Mouse (Mus musculus) lung, adult 2 months (tissue): ENCODE measurements around the gene Olfr654.

ENCODE experiments used
- CTCF ChIP-seq: fragments of 200-500 bp; IDR thresholded peaks from 2 replicates; pipeline ENCODE4 v1.5.1; 2011; ENCODE audit warnings: mild to moderate bottlenecking, low read length, control low read depth; ENCODE audit not compliant: insufficient read depth
- POLR2A ChIP-seq: fragments of 200-500 bp; IDR thresholded peaks from 2 replicates; pipeline ENCODE4 v1.6.1; 2011; ENCODE audit warnings: low read depth, mild to moderate bottlenecking, control low read depth, low read length, borderline replicate concordance; ENCODE audit errors: extremely low read depth

DNA sequence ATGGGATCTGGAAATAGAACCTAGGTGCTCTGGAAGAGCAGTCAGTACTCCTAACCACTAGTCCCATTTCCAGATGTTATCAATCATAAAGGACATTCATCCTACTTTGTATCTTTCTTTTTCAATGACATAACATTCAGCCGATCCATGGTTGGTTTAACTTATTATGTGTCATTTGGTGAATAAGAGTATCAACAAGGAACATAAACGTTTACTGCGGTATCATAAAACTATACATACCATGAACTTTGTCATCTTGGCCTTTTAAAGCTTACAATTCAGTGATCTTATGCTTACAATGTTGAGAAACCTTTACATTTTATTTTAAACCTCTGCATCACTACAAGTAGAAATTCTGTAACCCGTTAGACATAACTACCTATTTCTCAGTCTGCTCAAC is 5.4 kb upstream of the Olfr654 start:
- TF ChIP-seq CTCF: no peak
- TF ChIP-seq POLR2A: no peak
